Mouse (Mus musculus) midbrain, embryonic 10.5 days (tissue): ENCODE measurements around the gene Eif4a2. TPM values are rescaled to one million over a fixed set of nuclear protein-coding genes. Genes with fewer than 3 reads are reported as not detected.
"Not testable (repeated sequence)": the region's sequence is repeated elsewhere in the genome, so short reads cannot be mapped to it uniquely, and the experiment has no call there.

ENCODE experiments used
- DNase-seq: peaks from one replicate; pipeline ENCODE4 v3.0.0-alpha.2; 2017; ENCODE audit warnings: low spot score
- H3K27ac ChIP-seq: fragments of 300-500 bp; sonication (generic); replicated peaks from 2 replicates; pipeline ENCODE4 v1.5.1; 2016; ENCODE audit warnings: mild to moderate bottlenecking
- H3K27me3 ChIP-seq: fragments of 300-500 bp; sonication (generic); 2 replicates; pipeline ENCODE4 v1.6.1; 2016; ENCODE audit warnings: low read depth, mild to moderate bottlenecking; ENCODE audit not compliant: poor library complexity, severe bottlenecking
- H3K36me3 ChIP-seq: fragments of 300-500 bp; sonication (generic); 2 replicates; pipeline ENCODE4 v1.6.1; 2016; ENCODE audit warnings: mild to moderate bottlenecking, moderate library complexity
- H3K4me1 ChIP-seq: fragments of 300-500 bp; sonication (generic); 2 replicates; pipeline ENCODE4 v1.6.1; 2016
- H3K4me3 ChIP-seq: fragments of 300-500 bp; sonication (generic); 2 replicates; pipeline ENCODE4 v1.5.1; 2016; ENCODE audit warnings: mild to moderate bottlenecking, moderate library complexity
- H3K9me3 ChIP-seq: fragments of 300-500 bp; sonication (generic); replicated peaks from 2 replicates; pipeline ENCODE4 v1.6.1; 2016; ENCODE audit warnings: mild to moderate bottlenecking
- WGBS: fragments of 180-500 bp; shearing (Covaris S2); methylation state at CpG from one replicate; pipeline ENCODE4 v1.1.7; 2016; 5-methylcytosine and 5-hydroxymethylcytosine counted together
- polyA plus RNA-seq: library from polyadenylated mRNA; unstranded; fragments of >200 nt; fragmentation: Nextera tagmentation; extraction: Ambion mirVana; gene quantifications from 2 replicates; pipeline ENCODE4 v1.2.1, GENCODE M21; 2016

Eif4a2 gene
- polyA plus RNA-seq, 1 experiment from 2014 or later: 155 TPM

GRCm38 (mm10) chr16:23096886-23097285 lies 10.4 kb upstream of the Eif4a2 start:
- H3K36me3 ChIP-seq, H3K9me3 ChIP-seq, DNase-seq, H3K4me3 ChIP-seq, H3K27ac ChIP-seq: not testable (repeated sequence)
- Histone ChIP-seq H3K4me1 (peaks cover 18% of the 10 kb centered on the region), H3K27me3 (peaks cover 24% of the 10 kb centered on the region)
- 89% methylated on average over 1 of the region's 1 CpGs for WGBS

- H3K36me3 ChIP-seq: not testable (repeated sequence)
- 83% methylated on average over 8 of the region's 8 CpGs for WGBS
- peaks cover 20% of the 10 kb centered on the region for H3K4me1 ChIP-seq
These were observed 9.7 kb upstream of the Eif4a2 start for GRCm38 (mm10) chr16:23097290-23098104.

DNA sequence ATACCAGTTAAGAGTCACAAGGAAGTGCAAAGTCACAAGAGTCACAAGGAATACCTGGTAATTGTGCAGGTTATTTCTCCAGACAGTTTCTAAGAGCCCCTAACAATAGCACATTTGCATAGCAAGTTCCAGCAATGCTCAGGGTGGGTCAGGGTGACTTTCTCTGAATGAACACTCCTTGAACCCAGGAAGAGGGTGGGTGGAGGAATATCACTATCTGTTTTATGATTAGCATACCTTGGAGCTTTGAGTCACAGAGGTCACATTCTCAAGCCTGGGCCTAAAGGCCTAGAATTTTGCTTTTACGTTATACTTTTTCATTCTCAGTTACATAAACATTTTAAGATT lies 9.2 kb upstream of the Eif4a2 start:
- Histone ChIP-seq H3K4me1 (peaks cover 26% of the 10 kb centered on the region), H3K27me3 (peaks cover 24% of the 10 kb centered on the region)
- DNase-seq, H3K36me3 ChIP-seq, H3K27ac ChIP-seq, H3K4me3 ChIP-seq, H3K9me3 ChIP-seq: not testable (repeated sequence)
- WGBS: 92% methylated on average over 1 of the region's 1 CpGs

More at GRCm38 (mm10) chr16:23097290-23098104, 9.7 kb upstream of the Eif4a2 start:
- H3K27me3 ChIP-seq: peaks cover 24% of the 10 kb centered on the region
- not testable (repeated sequence) for H3K4me3 ChIP-seq, H3K27ac ChIP-seq, H3K9me3 ChIP-seq, DNase-seq

DNA sequence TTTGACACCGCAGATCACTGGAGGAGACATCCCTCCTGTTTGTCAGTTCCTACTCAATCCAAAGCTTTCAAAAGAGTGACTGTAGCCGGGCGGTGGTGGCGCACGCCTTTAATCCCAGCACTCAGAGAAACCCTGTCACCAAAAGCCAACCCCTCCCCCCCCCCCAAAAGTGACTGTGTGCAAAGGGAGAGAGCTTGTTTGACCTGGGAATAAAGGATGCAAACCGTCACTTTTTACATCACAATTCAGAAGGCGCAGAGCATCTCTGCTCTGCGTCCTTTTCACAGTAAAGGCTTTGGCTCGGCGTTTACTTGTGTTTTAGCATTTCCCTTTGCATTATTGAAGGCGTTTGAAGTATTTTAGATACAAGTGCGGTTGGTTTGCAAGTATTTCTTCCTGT lies 7.6 kb upstream of the Eif4a2 start:
- Histone ChIP-seq H3K27me3 (peaks cover 31% of the 10 kb centered on the region), H3K4me3 (peak overlapping the region; percentile 49), H3K36me3 (no peaks in the 10 kb centered on the region), H3K9me3 (no peaks in the 10 kb centered on the region), H3K27ac (peak overlapping the region; percentile 69), H3K4me1 (peaks cover 28% of the 10 kb centered on the region)
- peak; percentile 26 for DNase-seq
- WGBS: 4% methylated on average over 12 of the region's 12 CpGs

- WGBS: 0% methylated on average over 9 of the region's 9 CpGs
- peak; percentile 68 for DNase-seq
- Histone ChIP-seq H3K4me1 (peaks cover 28% of the 10 kb centered on the region), H3K9me3 (no peaks in the 10 kb centered on the region), H3K36me3 (no peaks in the 10 kb centered on the region), H3K27me3 (peaks cover 31% of the 10 kb centered on the region), H3K27ac (peak overlapping the region; percentile 69), H3K4me3 (peak overlapping the region; percentile 49)
These were observed 7.1 kb upstream of the Eif4a2 start for GRCm38 (mm10) chr16:23100099-23100575.

DNA sequence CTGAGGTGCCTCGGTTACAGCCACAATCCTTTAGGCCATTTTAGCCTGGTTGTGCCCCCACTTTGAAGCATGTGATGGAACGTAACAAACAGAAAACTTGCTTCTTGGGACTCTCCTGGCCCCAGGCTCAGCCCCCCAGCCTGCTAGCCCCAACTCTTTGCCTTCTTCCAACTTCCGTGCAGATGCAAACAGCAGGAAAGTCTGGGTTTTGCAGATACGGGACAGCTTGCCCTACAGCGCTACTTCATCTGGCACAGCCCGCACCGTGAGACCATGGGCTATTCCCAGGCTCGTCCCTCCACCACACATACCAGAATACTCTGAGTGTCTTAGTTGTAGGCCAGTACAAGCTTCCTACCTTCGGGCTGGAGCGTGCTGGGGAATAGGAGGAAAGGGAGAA lies 6.6 kb upstream of the Eif4a2 start:
- Histone ChIP-seq H3K27me3 (peaks cover 31% of the 10 kb centered on the region), H3K4me3 (peak overlapping the region; percentile 49), H3K4me1 (peaks cover 28% of the 10 kb centered on the region), H3K27ac (no peak overlapping the region; the same call in 1 of the 2 replicates), H3K36me3 (no peaks in the 10 kb centered on the region), H3K9me3 (no peaks in the 10 kb centered on the region)
- peak; percentile 33 for DNase-seq
- WGBS: 6% methylated on average over 10 of the region's 10 CpGs

- peaks cover 31% of the 10 kb centered on the region for H3K27me3 ChIP-seq
- H3K36me3 ChIP-seq: no peaks in the 10 kb centered on the region
- H3K4me3 ChIP-seq: peak overlapping the region; percentile 47
- no peaks in the 10 kb centered on the region for H3K9me3 ChIP-seq
- no peak overlapping the region for H3K27ac ChIP-seq
- H3K4me1 ChIP-seq: peaks cover 31% of the 10 kb centered on the region
- WGBS: 15% methylated on average over 15 of the region's 15 CpGs
- DNase-seq: no peak
These were observed 4.8 kb upstream of the Eif4a2 start for GRCm38 (mm10) chr16:23102340-23103037.

DNA sequence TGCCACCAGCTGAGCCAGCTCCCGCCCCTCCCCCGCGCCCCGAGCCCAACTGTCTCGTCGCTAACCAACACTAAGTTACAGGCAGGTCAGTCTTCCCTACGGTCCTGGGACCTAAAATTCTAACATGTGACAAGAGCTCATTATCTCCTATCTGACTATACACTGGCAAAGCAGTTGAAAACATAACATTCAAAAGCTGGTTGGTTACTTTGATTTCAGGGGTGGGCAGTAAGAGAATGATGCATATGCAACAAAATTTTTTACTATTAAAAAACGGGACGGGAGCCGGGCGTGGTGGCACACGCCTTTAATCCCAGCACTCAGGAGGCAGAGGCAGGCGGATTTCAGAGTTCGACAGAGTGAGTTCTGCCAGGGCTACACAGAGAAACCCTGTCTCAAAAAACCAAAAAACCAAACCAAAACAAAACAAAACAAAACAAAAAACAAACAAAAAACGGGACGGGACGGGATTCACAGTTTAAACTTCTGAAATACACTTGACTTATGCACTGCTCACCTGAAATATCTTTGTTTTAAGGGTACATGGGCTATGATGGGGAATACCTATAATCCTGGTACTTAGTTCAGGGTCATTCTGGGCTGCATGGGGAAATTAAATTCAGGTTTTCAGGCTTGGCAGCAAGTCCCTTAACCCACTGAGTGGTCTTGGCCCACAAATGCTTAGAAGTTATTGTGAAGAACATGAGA lies 4.1 kb upstream of the Eif4a2 start:
- Histone ChIP-seq H3K27me3 (peaks cover 31% of the 10 kb centered on the region), H3K9me3 (no peaks in the 10 kb centered on the region), H3K27ac (no peak overlapping the region), H3K4me1 (peaks cover 31% of the 10 kb centered on the region), H3K36me3 (peaks cover 2% of the 10 kb centered on the region; the same call in 1 of the 2 replicates), H3K4me3 (peak overlapping the region; percentile 47)
- DNase-seq: peak; percentile 30
- WGBS: 44% methylated on average over 17 of the region's 17 CpGs

- Histone ChIP-seq H3K4me3 (no peak overlapping the region), H3K9me3 (no peaks in the 10 kb centered on the region), H3K27me3 (peaks cover 28% of the 10 kb centered on the region), H3K4me1 (peaks cover 32% of the 10 kb centered on the region), H3K36me3 (peaks cover 8% of the 10 kb centered on the region), H3K27ac (no peak overlapping the region)
- DNase-seq: no peak
- 68% methylated on average over 2 of the region's 2 CpGs for WGBS
These were observed 3.4 kb upstream of the Eif4a2 start for GRCm38 (mm10) chr16:23103841-23104240.

- Histone ChIP-seq H3K4me1 (peaks cover 31% of the 10 kb centered on the region), H3K36me3 (peaks cover 31% of the 10 kb centered on the region), H3K27me3 (peaks cover 10% of the 10 kb centered on the region; the same call in 1 of the 2 replicates), H3K27ac (no peak overlapping the region), H3K9me3 (no peaks in the 10 kb centered on the region), H3K4me3 (no peak overlapping the region)
- WGBS: 79% methylated on average over 7 of the region's 7 CpGs
- DNase-seq: no peak
These were observed 1.1 kb upstream of the Eif4a2 start for GRCm38 (mm10) chr16:23106121-23106520.

GRCm38 (mm10) chr16:23107946-23108759 lies 909 bp downstream of the Eif4a2 start:
- DNase-seq: peak; percentile 84
- under 1% methylated on average over 52 of the region's 52 CpGs for WGBS
- peaks cover 31% of the 10 kb centered on the region for H3K4me1 ChIP-seq
- no peaks in the 10 kb centered on the region for H3K9me3 ChIP-seq
- peaks cover 51% of the 10 kb centered on the region for H3K36me3 ChIP-seq
- H3K27ac ChIP-seq: peak overlapping the region; percentile 99
- peaks cover 7% of the 10 kb centered on the region; the same call in 1 of the 2 replicates for H3K27me3 ChIP-seq
- peak overlapping the region; percentile 88 for H3K4me3 ChIP-seq

- 7% methylated on average over 5 of the region's 5 CpGs for WGBS
- Histone ChIP-seq H3K27me3 (peaks cover under 1% of the 10 kb centered on the region; the same call in 1 of the 2 replicates), H3K9me3 (no peaks in the 10 kb centered on the region), H3K27ac (peak overlapping the region; percentile 99), H3K4me3 (peak overlapping the region; percentile 88), H3K4me1 (peaks cover 30% of the 10 kb centered on the region), H3K36me3 (peaks cover 56% of the 10 kb centered on the region)
- DNase-seq: no peak
These were observed 1.7 kb downstream of the Eif4a2 start for GRCm38 (mm10) chr16:23108943-23109342.
